Mouse (Mus musculus): ENCODE results near the gene Ubl3. TPM values are rescaled to one million over a fixed set of nuclear protein-coding genes. Genes with fewer than 3 reads are reported as not detected.
A peak's percentile ranks its signal among the peaks of the same experiment; 100 is the strongest.

Gene Ubl3
- total and polyA plus RNA-seq, 3 experiments = 23.5 to 36.4 (median 34.4) TPM

GRCm38 (mm10) chr5:148544733-148545132 is 7.9 kb downstream of the Ubl3 start:
- no peak overlapping the region for H3K4me3 ChIP-seq (ENCODE audit: low read depth, low read length)
- no peaks in the 10 kb centered on the region for H3K9me3 ChIP-seq (replicated peaks)
- H3K27me3 ChIP-seq (ENCODE audit: insufficient read depth, low read length) = no peaks in the 10 kb centered on the region
- TF ChIP-seq POLR2AphosphoS5 (IDR thresholded peaks at IDR 0.05; ENCODE audit: insufficient replicate concordance, low read depth, low read length) = no peak
- no peak for TF ChIP-seq GATA1 (IDR thresholded peaks at IDR 0.05; ENCODE audit: borderline replicate concordance, low read length)
- no peak for TF ChIP-seq GATA2 (IDR thresholded peaks at IDR 0.05; ENCODE audit: borderline replicate concordance, low read depth, low read length)
- no peak for TF ChIP-seq TAL1 (conservative IDR thresholded peaks at IDR 0.05; ENCODE audit: low read depth, low read length)
- TF ChIP-seq CTCF (IDR thresholded peaks at IDR 0.05; ENCODE audit: low read depth, low read length) = no peak
- peaks cover 5% of the 10 kb centered on the region for H3K36me3 ChIP-seq (replicated peaks)
- peaks cover 33% of the 10 kb centered on the region for H3K4me1 ChIP-seq (ENCODE audit: insufficient read depth, low read depth, low read length)
- no peak for ATAC-seq (ENCODE audit: extremely low read depth, insufficient number of reproducible peaks, low FRiP score, poor library complexity, severe bottlenecking)
- no peak for DNase-seq (ENCODE audit: low spot score)

GRCm38 (mm10) chr5:148542196-148542595 is 10.4 kb downstream of the Ubl3 start:
- peaks cover 19% of the 10 kb centered on the region for H3K4me1 ChIP-seq (ENCODE audit: insufficient read depth, low read depth, low read length)
- no peak for DNase-seq (ENCODE audit: low spot score)

GRCm38 (mm10) chr5:148535669-148536430 is 16.7 kb downstream of the Ubl3 start:
- Histone ChIP-seq H3K4me1 (ENCODE audit: insufficient read depth, low read depth, low read length) (peaks cover 13% of the 10 kb centered on the region), H3K36me3 (replicated peaks) (peaks cover 8% of the 10 kb centered on the region), H3K4me3 (ENCODE audit: low read depth, low read length) (no peak overlapping the region), H3K9me3 (replicated peaks) (no peaks in the 10 kb centered on the region), H3K27me3 (ENCODE audit: insufficient read depth, low read length) (no peaks in the 10 kb centered on the region)
- ATAC-seq (ENCODE audit: extremely low read depth, insufficient number of reproducible peaks, low FRiP score, poor library complexity, severe bottlenecking) = no peak
- no peak for TF ChIP-seq GATA1 (IDR thresholded peaks at IDR 0.05; ENCODE audit: borderline replicate concordance, low read length)
- no peak for TF ChIP-seq GATA2 (IDR thresholded peaks at IDR 0.05; ENCODE audit: borderline replicate concordance, low read depth, low read length)
- no peak for TF ChIP-seq CTCF (IDR thresholded peaks at IDR 0.05; ENCODE audit: low read depth, low read length)
- no peak for TF ChIP-seq TAL1 (conservative IDR thresholded peaks at IDR 0.05; ENCODE audit: low read depth, low read length)
- no peak for TF ChIP-seq POLR2AphosphoS5 (IDR thresholded peaks at IDR 0.05; ENCODE audit: insufficient replicate concordance, low read depth, low read length)
- no peak for DNase-seq (ENCODE audit: low spot score)

More at GRCm38 (mm10) chr5:148542196-148542595, 10.4 kb downstream of the Ubl3 start:
- H3K36me3 ChIP-seq (replicated peaks) = peaks cover 8% of the 10 kb centered on the region
- TF ChIP-seq GATA2 (IDR thresholded peaks at IDR 0.05; ENCODE audit: borderline replicate concordance, low read depth, low read length) (no peak), CTCF (IDR thresholded peaks at IDR 0.05; ENCODE audit: low read depth, low read length) (no peak), TAL1 (conservative IDR thresholded peaks at IDR 0.05; ENCODE audit: low read depth, low read length) (no peak), POLR2AphosphoS5 (IDR thresholded peaks at IDR 0.05; ENCODE audit: insufficient replicate concordance, low read depth, low read length) (no peak), GATA1 (IDR thresholded peaks at IDR 0.05; ENCODE audit: borderline replicate concordance, low read length) (no peak)
- no peak overlapping the region for H3K4me3 ChIP-seq (ENCODE audit: low read depth, low read length)
- H3K9me3 ChIP-seq (replicated peaks) = no peaks in the 10 kb centered on the region
- ATAC-seq (ENCODE audit: extremely low read depth, insufficient number of reproducible peaks, low FRiP score, poor library complexity, severe bottlenecking) = peak; percentile 74
- no peaks in the 10 kb centered on the region for H3K27me3 ChIP-seq (ENCODE audit: insufficient read depth, low read length)

- peaks cover 8% of the 10 kb centered on the region for H3K36me3 ChIP-seq (replicated peaks)
- TF ChIP-seq GATA1 (IDR thresholded peaks at IDR 0.05; ENCODE audit: borderline replicate concordance, low read length) (no peak), TAL1 (conservative IDR thresholded peaks at IDR 0.05; ENCODE audit: low read depth, low read length) (no peak), GATA2 (IDR thresholded peaks at IDR 0.05; ENCODE audit: borderline replicate concordance, low read depth, low read length) (no peak), CTCF (IDR thresholded peaks at IDR 0.05; ENCODE audit: low read depth, low read length) (no peak), POLR2AphosphoS5 (IDR thresholded peaks at IDR 0.05; ENCODE audit: insufficient replicate concordance, low read depth, low read length) (no peak)
- no peak for DNase-seq (ENCODE audit: low spot score)
- no peak for ATAC-seq (ENCODE audit: extremely low read depth, insufficient number of reproducible peaks, low FRiP score, poor library complexity, severe bottlenecking)
- H3K9me3 ChIP-seq (replicated peaks) = no peaks in the 10 kb centered on the region
- H3K27me3 ChIP-seq (ENCODE audit: insufficient read depth, low read length) = no peaks in the 10 kb centered on the region
- peaks cover 13% of the 10 kb centered on the region for H3K4me1 ChIP-seq (ENCODE audit: insufficient read depth, low read depth, low read length)
- H3K4me3 ChIP-seq (ENCODE audit: low read depth, low read length) = no peak overlapping the region
Observed at GRCm38 (mm10) chr5:148534644-148535043, 17.9 kb downstream of the Ubl3 start.

GRCm38 (mm10) chr5:148533924-148534323 is 18.7 kb downstream of the Ubl3 start:
- Histone ChIP-seq H3K9me3 (replicated peaks) (no peaks in the 10 kb centered on the region), H3K4me3 (ENCODE audit: low read depth, low read length) (no peak overlapping the region), H3K27me3 (ENCODE audit: insufficient read depth, low read length) (no peaks in the 10 kb centered on the region), H3K36me3 (replicated peaks) (peaks cover 10% of the 10 kb centered on the region), H3K4me1 (ENCODE audit: insufficient read depth, low read depth, low read length) (peaks cover 13% of the 10 kb centered on the region)
- ATAC-seq (ENCODE audit: extremely low read depth, insufficient number of reproducible peaks, low FRiP score, poor library complexity, severe bottlenecking) = no peak
- no peak for DNase-seq (ENCODE audit: low spot score)
- TF ChIP-seq TAL1 (conservative IDR thresholded peaks at IDR 0.05; ENCODE audit: low read depth, low read length) (no peak), POLR2AphosphoS5 (IDR thresholded peaks at IDR 0.05; ENCODE audit: insufficient replicate concordance, low read depth, low read length) (no peak), GATA2 (IDR thresholded peaks at IDR 0.05; ENCODE audit: borderline replicate concordance, low read depth, low read length) (no peak), CTCF (IDR thresholded peaks at IDR 0.05; ENCODE audit: low read depth, low read length) (no peak), GATA1 (IDR thresholded peaks at IDR 0.05; ENCODE audit: borderline replicate concordance, low read length) (no peak)

GRCm38 (mm10) chr5:148532201-148532600 is 20.4 kb downstream of the Ubl3 start:
- Histone ChIP-seq H3K4me1 (ENCODE audit: insufficient read depth, low read depth, low read length) (peaks cover 25% of the 10 kb centered on the region), H3K36me3 (replicated peaks) (peaks cover 10% of the 10 kb centered on the region), H3K9me3 (replicated peaks) (no peaks in the 10 kb centered on the region), H3K27me3 (ENCODE audit: insufficient read depth, low read length) (no peaks in the 10 kb centered on the region), H3K4me3 (ENCODE audit: low read depth, low read length) (no peak overlapping the region)
- no peak for TF ChIP-seq CTCF (IDR thresholded peaks at IDR 0.05; ENCODE audit: low read depth, low read length)
- TF ChIP-seq POLR2AphosphoS5 (IDR thresholded peaks at IDR 0.05; ENCODE audit: insufficient replicate concordance, low read depth, low read length) = no peak
- TF ChIP-seq GATA1 (IDR thresholded peaks at IDR 0.05; ENCODE audit: borderline replicate concordance, low read length) = no peak
- TF ChIP-seq GATA2 (IDR thresholded peaks at IDR 0.05; ENCODE audit: borderline replicate concordance, low read depth, low read length) = no peak
- TF ChIP-seq TAL1 (conservative IDR thresholded peaks at IDR 0.05; ENCODE audit: low read depth, low read length) = no peak
- ATAC-seq (ENCODE audit: extremely low read depth, insufficient number of reproducible peaks, low FRiP score, poor library complexity, severe bottlenecking) (no peak), DNase-seq (ENCODE audit: low spot score) (no peak)
